ENCODE assay signal across 8 mouse cellular contexts in the genomic region with DNA sequence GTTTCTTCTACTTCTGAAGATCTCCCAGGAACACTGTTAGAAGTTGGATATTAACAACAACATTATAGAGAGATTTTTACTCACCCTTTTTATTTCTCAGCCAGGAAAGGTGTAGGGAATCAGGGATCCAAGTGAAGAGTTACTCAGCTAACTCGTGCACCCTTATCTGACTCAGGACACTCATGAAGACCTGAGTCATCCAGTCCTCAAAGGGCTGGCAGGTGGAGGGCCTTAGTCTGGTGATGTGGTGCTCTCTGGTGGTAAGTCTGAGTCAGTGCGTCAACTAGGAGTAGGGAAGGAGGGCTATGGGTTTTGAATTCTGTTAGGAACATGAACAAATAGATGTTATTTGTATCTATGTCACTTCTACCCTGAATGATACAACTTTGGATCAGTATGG. TPM values are rescaled to one million over a fixed set of nuclear protein-coding genes. Genes with fewer than 3 reads are reported as not detected.
DNase-seq lines count a peak whose midpoint lies in the region; ATAC-seq and TF ChIP-seq lines count a peak whose summit lies in the region.

No protein-coding gene starts in this region.

- no peaks in the 10 kb centered on the region for H3K4me1 ChIP-seq in hindbrain, postnatal 0 days (ENCODE audit: insufficient read depth, low read length)
- no peaks in the 10 kb centered on the region for H3K4me1 ChIP-seq in lung, embryonic 14.5 days (ENCODE audit: insufficient read depth)
- no peaks in the 10 kb centered on the region for H3K4me1 ChIP-seq in stomach, embryonic 16.5 days (ENCODE audit: control insufficient read depth, insufficient read depth, low read length)

- TF ChIP-seq CTCF in hindbrain, postnatal 0 days (IDR thresholded peaks at IDR 0.05; ENCODE audit: low read depth): peak; percentile 79
- TF ChIP-seq CTCF in lung, embryonic 14.5 days (IDR thresholded peaks at IDR 0.05; ENCODE audit: low read depth): peak; percentile 77

- no peak overlapping the region for H3K27ac ChIP-seq in hindbrain, postnatal 0 days
- no peak overlapping the region for H3K27ac ChIP-seq in lung, embryonic 14.5 days (ENCODE audit: low read depth)
- H3K27ac ChIP-seq in stomach, embryonic 16.5 days (ENCODE audit: low read length): no peak overlapping the region

- WGBS in hindbrain, postnatal 0 days: 8% methylated on average over 2 of the region's 2 CpGs
- WGBS in lung, embryonic 14.5 days: 10% methylated on average over 2 of the region's 2 CpGs
- WGBS in stomach, embryonic 16.5 days: 6% methylated on average over 2 of the region's 2 CpGs

- H3K4me3 ChIP-seq in hindbrain, postnatal 0 days (ENCODE audit: low read length): no peak overlapping the region
- no peak overlapping the region for H3K4me3 ChIP-seq in lung, embryonic 14.5 days (ENCODE audit: low read depth, low read length)
- H3K4me3 ChIP-seq in stomach, embryonic 16.5 days (replicated peaks; ENCODE audit: low read length): no peak overlapping the region

- ATAC-seq in frontal cortex, adult (ENCODE audit: low TSS enrichment): peak; percentile 65; the same call in 1 of the 2 replicates
- no peak for ATAC-seq in hindbrain, postnatal 0 days
- ATAC-seq in lung, embryonic 14.5 days (ENCODE audit: insufficient read depth): no peak
- peak; percentile 69; the same call in 1 of the 2 replicates for ATAC-seq in stomach, embryonic 16.5 days (ENCODE audit: insufficient read depth, low FRiP score)

- no peaks in the 10 kb centered on the region for H3K36me3 ChIP-seq in hindbrain, postnatal 0 days (ENCODE audit: insufficient read depth, low read length)
- H3K36me3 ChIP-seq in lung, embryonic 14.5 days (ENCODE audit: insufficient read depth): no peaks in the 10 kb centered on the region
- H3K36me3 ChIP-seq in stomach, embryonic 16.5 days (ENCODE audit: control insufficient read depth, insufficient read depth, low read length): no peaks in the 10 kb centered on the region

- no peaks in the 10 kb centered on the region for H3K9me3 ChIP-seq in hindbrain, postnatal 0 days (ENCODE audit: low read length)
- H3K9me3 ChIP-seq in lung, embryonic 14.5 days (ENCODE audit: low read depth, low read length): no peaks in the 10 kb centered on the region
- no peaks in the 10 kb centered on the region for H3K9me3 ChIP-seq in stomach, embryonic 16.5 days (replicated peaks; ENCODE audit: control insufficient read depth, low read length)

- H3K9ac ChIP-seq in hindbrain, postnatal 0 days (replicated peaks; ENCODE audit: low read length): no peak overlapping the region
- no peak overlapping the region for H3K9ac ChIP-seq in lung, embryonic 14.5 days
- H3K9ac ChIP-seq in stomach, embryonic 16.5 days (ENCODE audit: low read length): no peak overlapping the region

- H3K27me3 ChIP-seq in hindbrain, postnatal 0 days (ENCODE audit: insufficient read depth, low read length): no peaks in the 10 kb centered on the region
- no peaks in the 10 kb centered on the region for H3K27me3 ChIP-seq in lung, embryonic 14.5 days (ENCODE audit: insufficient read depth, low read length)
- no peaks in the 10 kb centered on the region for H3K27me3 ChIP-seq in stomach, embryonic 16.5 days (ENCODE audit: control insufficient read depth, insufficient read depth, low read length)

- DNase-seq in frontal cortex, postnatal 14 days (ENCODE audit: low spot score in 2 of 2): no peak
- peak; percentile 10 for DNase-seq in spleen, adult 12 weeks (ENCODE audit: low spot score)
- no peak for DNase-seq in spleen, adult 18-20 months
- DNase-seq in cerebellum, adult 9-11 months: peak; percentile 29
- peak; percentile 51 for DNase-seq in hindbrain, postnatal 0 days (ENCODE audit: low spot score)
- peak; percentile 62 for DNase-seq in lung, embryonic 14.5 days

- no peak overlapping the region for H3K4me2 ChIP-seq in hindbrain, postnatal 0 days (ENCODE audit: low read depth, low read length)
- H3K4me2 ChIP-seq in lung, embryonic 14.5 days: no peak overlapping the region
- H3K4me2 ChIP-seq in stomach, embryonic 16.5 days (ENCODE audit: low read depth, low read length): no peak overlapping the region

RNA-seq across cellular contexts. Expression of gene Gm11492, which starts 47.2 kb away (rescaled TPM):
- not detected in 2 replicates for total RNA-seq in hindbrain, postnatal 0 days (2014; rRNA removed)
- not detected in 2 replicates for polyA plus RNA-seq in hindbrain, postnatal 0 days (2015; fragmentation: Nextera tagmentation; extraction: Ambion mirVana)
- polyA plus RNA-seq in lung, embryonic 14.5 days (2014; fragmentation: Nextera tagmentation; extraction: Ambion mirVana): not detected in 2 replicates
- not detected in 2 replicates for polyA plus RNA-seq in stomach, embryonic 16.5 days (2015; fragmentation: Nextera tagmentation; extraction: Ambion mirVana)

RNA-seq across cellular contexts. Expression of gene Sept4, which starts 49.4 kb away (rescaled TPM):
- 32.3 and 39.6 TPM in 2 replicates for total RNA-seq in hindbrain, postnatal 0 days (2014; rRNA removed)
- polyA plus RNA-seq in hindbrain, postnatal 0 days (2015; fragmentation: Nextera tagmentation; extraction: Ambion mirVana): 54.9 and 63.6 TPM in 2 replicates
- polyA plus RNA-seq in lung, embryonic 14.5 days (2014; fragmentation: Nextera tagmentation; extraction: Ambion mirVana): 48.5 TPM in 2 replicates
- 25.1 and 26.7 TPM in 2 replicates for polyA plus RNA-seq in stomach, embryonic 16.5 days (2015; fragmentation: Nextera tagmentation; extraction: Ambion mirVana)

Comparison
In these comparisons a context has a peak if more than half of its experiments do, and no peak if none do; other contexts are left out.
1. DNase-seq: peak in spleen, adult 12 weeks (single experiment), cerebellum, adult 9-11 months (single experiment), hindbrain, postnatal 0 days (single experiment) and lung, embryonic 14.5 days (single experiment); none in frontal cortex, postnatal 14 days (0 of 2) and spleen, adult 18-20 months (0 of 2).
2. ATAC-seq: peak in frontal cortex, adult (single experiment) and stomach, embryonic 16.5 days (single experiment); none in hindbrain, postnatal 0 days (single experiment) and lung, embryonic 14.5 days (single experiment).